ENCODE assay signal across 8 mouse cellular contexts in genomic region chr12:111813111-111813765, GRCm38 (mm10). TPM values are rescaled to one million over a fixed set of nuclear protein-coding genes. Genes with fewer than 3 reads are reported as not detected.
DNase-seq lines count a peak whose midpoint lies in the region; ATAC-seq and TF ChIP-seq lines count a peak whose summit lies in the region.

No protein-coding gene starts in this region.

- no peaks in the 10 kb centered on the region for H3K27me3 ChIP-seq in hindbrain, embryonic 11.5 days (ENCODE audit: control insufficient read depth, insufficient read depth, low read length)
- no peaks in the 10 kb centered on the region for H3K27me3 ChIP-seq in lung, postnatal 0 days (replicated peaks; ENCODE audit: insufficient read depth, low read length)

- H3K9ac ChIP-seq in hindbrain, embryonic 11.5 days (ENCODE audit: low read depth, low read length), result peak overlapping the region; percentile 64
- H3K9ac ChIP-seq in lung, postnatal 0 days (replicated peaks; ENCODE audit: low read depth), result peak overlapping the region; percentile 34

- peak; percentile 65 for DNase-seq in cerebellum, adult 9-10 months
- DNase-seq in cerebellum, adult 8-10 months, result no peak
- DNase-seq in 416B (ENCODE audit: low read depth), result peak; percentile 42
- peak; percentile 7 for DNase-seq in brain, embryonic 14.5 days (ENCODE audit: low read depth)
- peak; percentile 44 for DNase-seq in hindbrain, embryonic 11.5 days (ENCODE audit: low spot score)
- DNase-seq in lung, postnatal 0 days (ENCODE audit: low spot score), result no peak
- DNase-seq in urinary bladder, postnatal 14 days (ENCODE audit: low spot score), result no peak
- no peak for DNase-seq in gastrocnemius, postnatal 4 days (ENCODE audit: low spot score in 2 of 2)

- no peaks in the 10 kb centered on the region for H3K36me3 ChIP-seq in hindbrain, embryonic 11.5 days (ENCODE audit: control insufficient read depth, insufficient read depth, low read length)
- peaks cover under 1% of the 10 kb centered on the region; the same call in 1 of the 2 replicates for H3K36me3 ChIP-seq in lung, postnatal 0 days (ENCODE audit: insufficient read depth, low read length)

- 6% methylated on average over 27 of the region's 27 CpGs for WGBS in hindbrain, embryonic 11.5 days
- 2% methylated on average over 27 of the region's 27 CpGs for whole genome bisulfite sequencing in lung, postnatal 0 days

- peak; percentile 15 for ATAC-seq in hindbrain, embryonic 11.5 days (ENCODE audit: low FRiP score)
- no peak for ATAC-seq in lung, postnatal 0 days

- H3K4me2 ChIP-seq in hindbrain, embryonic 11.5 days (replicated peaks; ENCODE audit: low read depth, low read length), result peak overlapping the region; percentile 74
- H3K4me2 ChIP-seq in lung, postnatal 0 days (replicated peaks; ENCODE audit: low read depth, low read length), result peak overlapping the region; percentile 81

- no peak for TF ChIP-seq POLR2A in brain, embryonic 14.5 days (IDR thresholded peaks at IDR 0.05; ENCODE audit: borderline replicate concordance, extremely low read depth, insufficient read depth, insufficient read length, poor library complexity, severe bottlenecking)

- no peak for TF ChIP-seq EP300 in lung, postnatal 0 days (IDR thresholded peaks at IDR 0.05)

- H3K4me1 ChIP-seq in hindbrain, embryonic 11.5 days (replicated peaks; ENCODE audit: control insufficient read depth, insufficient read depth, low read length), result peaks cover 18% of the 10 kb centered on the region
- H3K4me1 ChIP-seq in lung, postnatal 0 days (ENCODE audit: insufficient read depth, low read depth, low read length), result peaks cover 24% of the 10 kb centered on the region

- TF ChIP-seq CTCF in brain, embryonic 14.5 days (IDR thresholded peaks at IDR 0.05; ENCODE audit: borderline replicate concordance, extremely low read depth, insufficient read depth, insufficient read length), result no peak
- TF ChIP-seq CTCF in lung, postnatal 0 days (IDR thresholded peaks at IDR 0.05), result no peak

- H3K27ac ChIP-seq in hindbrain, embryonic 11.5 days (ENCODE audit: low read depth, low read length), result no peak overlapping the region
- peak overlapping the region; percentile 26; the same call in 1 of the 2 replicates for H3K27ac ChIP-seq in lung, postnatal 0 days (ENCODE audit: low read length)

- no peaks in the 10 kb centered on the region for H3K9me3 ChIP-seq in hindbrain, embryonic 11.5 days (ENCODE audit: control insufficient read depth, low read length)
- H3K9me3 ChIP-seq in lung, postnatal 0 days (ENCODE audit: low read length), result no peaks in the 10 kb centered on the region

- H3K4me3 ChIP-seq in hindbrain, embryonic 11.5 days (ENCODE audit: low read depth, low read length), result peak overlapping the region; percentile 55
- H3K4me3 ChIP-seq in lung, postnatal 0 days (ENCODE audit: low read depth, low read length), result peak overlapping the region; percentile 70

RNA-seq across cellular contexts. Expression of gene Xrcc3, which starts 0.4 kb away (rescaled TPM):
- polyA plus RNA-seq in brain, embryonic 14.5 days (2012; rRNA removed), result 7.6 and 9.3 TPM in 2 replicates
- 8.2 and 9.8 TPM in 2 replicates for polyA plus RNA-seq in hindbrain, embryonic 11.5 days (2014; fragmentation: Nextera tagmentation; extraction: Ambion mirVana)
- polyA plus RNA-seq in lung, postnatal 0 days (2015; fragmentation: Nextera tagmentation; extraction: Ambion mirVana), result 1.8 and 2.1 TPM in 2 replicates
- 1 to 10 TPM; 5.4 to 5.5 TPM for total RNA-seq in gastrocnemius, postnatal 4 days (2021)

RNA-seq across cellular contexts. Expression of gene Zfyve21, which starts 0.7 kb away (rescaled TPM):
- 27.9 and 39.7 TPM in 2 replicates for polyA plus RNA-seq in brain, embryonic 14.5 days (2012; rRNA removed)
- polyA plus RNA-seq in hindbrain, embryonic 11.5 days (2014; fragmentation: Nextera tagmentation; extraction: Ambion mirVana), result 54.2 and 54.7 TPM in 2 replicates
- polyA plus RNA-seq in lung, postnatal 0 days (2015; fragmentation: Nextera tagmentation; extraction: Ambion mirVana), result 160 and 163 TPM in 2 replicates
- 10 to 100 TPM; 35.8 TPM for total RNA-seq in gastrocnemius, postnatal 4 days (2021)

RNA-seq across cellular contexts. Expression of gene Klc1, which starts 54.6 kb away (rescaled TPM):
- polyA plus RNA-seq in brain, embryonic 14.5 days (2012; rRNA removed), result 500 and 599 TPM in 2 replicates
- 345 and 366 TPM in 2 replicates for polyA plus RNA-seq in hindbrain, embryonic 11.5 days (2014; fragmentation: Nextera tagmentation; extraction: Ambion mirVana)
- 86.1 and 89.6 TPM in 2 replicates for polyA plus RNA-seq in lung, postnatal 0 days (2015; fragmentation: Nextera tagmentation; extraction: Ambion mirVana)
- 100 to 1,000 TPM; 117 to 120 TPM for total RNA-seq in gastrocnemius, postnatal 4 days (2021)

Comparison
In these comparisons a context has a peak if more than half of its experiments do, and no peak if none do; other contexts are left out.
1. DNase-seq: peak in cerebellum, adult 9-10 months (single experiment), 416B (single experiment), brain, embryonic 14.5 days (single experiment) and hindbrain, embryonic 11.5 days (single experiment); none in cerebellum, adult 8-10 months (single experiment), lung, postnatal 0 days (single experiment), urinary bladder, postnatal 14 days (single experiment) and gastrocnemius, postnatal 4 days (0 of 2).